Mouse (Mus musculus) 416B (cell line): ENCODE results near the gene Obsl1.
A peak's percentile ranks its signal among the peaks of the same experiment; 100 is the strongest.

Experiments
- DNase-seq: peaks from one replicate; pipeline ENCODE4 v3.0.0; 2011; ENCODE audit warnings: low read depth

Gene Obsl1

GRCm38 (mm10) chr1:75505956-75506831 lies at the start of gene Obsl1:
Gene Obsl1, minus strand, starts transcription at chr1:75506452.
- DNase-seq, result no peak

DNA sequence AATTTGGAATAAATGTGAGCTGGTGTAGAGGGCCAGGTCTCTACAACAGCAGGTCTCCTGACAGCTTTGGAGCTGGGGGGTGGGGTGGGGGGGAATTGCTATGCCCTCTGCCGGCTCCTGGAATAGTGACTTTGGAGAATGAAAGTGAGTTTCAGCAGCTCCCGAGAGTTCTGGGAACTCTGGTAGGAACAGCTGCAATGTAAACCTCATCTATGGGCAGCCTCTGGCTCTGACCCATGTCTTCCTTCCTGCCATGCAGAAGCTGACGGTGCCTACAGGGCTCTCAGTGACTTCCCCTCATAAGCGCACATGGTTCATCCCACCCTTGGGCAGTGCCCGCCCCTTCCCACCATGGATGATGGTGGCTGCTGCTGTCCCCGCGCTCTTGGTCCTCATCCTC lies 49.4 kb upstream of the Obsl1 start:
- DNase-seq, result no peak

- DNase-seq, result no peak
Observed at GRCm38 (mm10) chr1:75550586-75550985, 44.3 kb upstream of the Obsl1 start.

DNA sequence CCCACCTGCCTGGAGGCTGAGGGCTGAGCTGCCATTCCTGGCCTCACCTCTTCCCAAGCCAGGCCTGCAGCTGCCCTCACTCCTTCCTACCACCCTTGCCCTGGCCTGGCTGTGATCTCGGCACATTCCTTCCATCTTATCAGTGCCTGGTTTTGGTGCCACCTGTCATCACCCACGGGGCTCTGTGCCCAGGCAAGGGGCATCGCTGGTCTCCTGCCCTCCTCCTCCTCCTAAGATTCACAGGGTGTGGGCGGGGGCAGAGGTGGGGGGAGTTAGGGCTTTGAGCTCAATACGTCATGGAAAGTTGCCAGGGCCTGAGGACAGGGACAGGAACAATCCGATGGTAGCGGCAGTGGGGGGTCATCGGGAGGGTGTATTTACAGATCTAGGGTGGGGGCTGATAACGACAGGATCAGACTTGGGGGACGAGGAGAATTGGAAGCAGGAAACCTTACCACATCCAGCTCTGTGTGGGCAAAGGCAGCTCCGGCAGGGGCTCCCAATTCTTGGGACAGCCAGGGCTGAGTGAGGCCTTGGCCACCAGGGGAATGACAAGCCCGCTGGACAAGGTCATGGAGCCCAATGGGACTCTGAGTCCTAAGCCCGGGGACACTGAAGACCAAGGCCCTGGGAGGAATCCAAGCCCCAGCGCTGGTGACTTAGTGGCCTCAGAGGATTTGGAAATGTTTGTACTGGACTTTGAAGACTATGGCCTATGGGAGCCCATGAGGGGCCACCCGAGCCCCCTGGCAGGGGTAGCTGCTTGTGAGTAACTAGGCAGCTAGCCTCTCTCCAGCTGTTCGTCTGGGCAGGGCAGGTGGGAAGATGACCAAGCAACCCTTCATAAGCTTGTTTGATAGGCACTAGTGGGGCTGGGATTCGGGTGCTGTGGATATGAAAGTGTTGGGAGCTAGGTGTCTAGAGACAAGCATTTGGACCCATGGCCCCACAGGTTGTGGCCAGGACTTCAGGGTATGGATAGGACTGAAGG lies 43.3 kb upstream of the Obsl1 start:
- no peak for DNase-seq

GRCm38 (mm10) chr1:75548871-75549270 lies 42.6 kb upstream of the Obsl1 start:
- no peak for DNase-seq

DNA sequence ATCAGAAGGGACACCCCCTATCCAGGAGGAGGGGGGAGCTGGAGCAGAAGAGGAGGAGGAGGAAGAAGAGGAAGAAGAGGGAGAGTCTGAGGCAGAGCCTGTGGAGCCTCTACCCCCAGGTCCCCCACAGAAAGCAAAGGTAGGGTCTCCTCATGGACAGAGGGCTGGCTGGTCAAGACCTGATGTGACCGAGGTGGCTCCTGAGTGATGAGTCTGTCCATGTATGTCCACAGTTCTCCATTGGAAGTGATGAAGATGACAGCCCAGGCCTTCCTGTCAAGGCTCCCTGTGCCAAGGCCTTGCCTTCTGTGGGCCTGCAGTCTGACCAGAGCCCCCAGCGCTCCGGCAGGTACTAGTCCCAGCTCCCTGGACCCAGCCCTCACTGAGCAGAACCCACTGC lies 41.8 kb upstream of the Obsl1 start:
- DNase-seq, result no peak

- no peak for DNase-seq
Observed at GRCm38 (mm10) chr1:75547351-75547750, 41.1 kb upstream of the Obsl1 start.

DNA sequence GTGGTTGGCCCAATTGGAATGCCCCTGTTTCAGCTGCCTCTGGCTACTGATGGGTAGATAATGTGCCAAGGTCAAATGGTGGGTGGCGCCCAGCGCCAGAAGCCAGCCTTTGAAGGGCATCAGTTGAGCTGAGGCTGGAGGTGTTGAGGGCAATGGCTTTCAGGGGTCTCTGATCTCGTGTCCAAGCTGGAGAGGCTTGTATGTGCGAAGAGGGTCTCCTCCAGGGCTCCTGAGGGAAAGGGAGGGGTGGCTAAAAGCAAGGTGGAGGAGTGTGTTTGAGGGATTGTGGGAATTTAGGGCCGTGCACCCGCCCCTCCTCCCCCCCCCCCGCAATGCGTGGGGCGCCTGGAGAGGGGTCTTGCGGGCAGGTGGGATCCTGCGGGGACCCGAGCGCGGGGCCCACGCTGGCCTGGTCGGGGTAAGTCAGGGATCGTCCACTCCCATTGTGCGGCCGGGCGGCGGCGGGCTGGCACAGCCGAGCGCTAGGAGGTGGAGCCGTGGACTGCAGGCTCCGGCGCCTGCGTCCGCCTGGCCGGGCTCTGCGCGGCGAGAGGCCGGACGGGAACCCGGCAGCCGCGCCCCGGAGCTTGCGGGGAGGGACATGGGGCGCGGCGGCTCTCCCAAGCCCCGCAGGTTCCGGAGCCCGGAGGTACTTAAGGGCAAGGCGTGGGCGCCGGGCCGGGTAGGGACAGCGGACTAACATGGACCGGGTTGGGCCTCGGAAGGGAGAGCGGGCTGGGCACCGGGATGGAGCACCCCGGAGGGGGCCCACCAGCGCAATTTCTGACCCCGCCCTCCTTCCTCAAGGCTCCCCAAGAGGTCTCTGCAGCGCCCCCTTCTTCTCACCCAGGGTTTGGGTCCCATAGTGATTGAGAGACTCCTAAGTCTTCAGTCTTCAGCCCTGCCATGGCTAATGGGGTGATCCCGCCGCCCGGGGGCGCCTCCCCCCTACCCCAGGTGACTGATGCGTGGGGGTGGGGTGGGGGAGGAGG lies 40.0 kb upstream of the Obsl1 start, which contains the start of gene Slc4a3:
Slc4a3 (plus strand) TSS at position 302 of the 992 bp plus-strand sequence.
- peak; percentile 41 for DNase-seq

- no peak for DNase-seq
Observed at GRCm38 (mm10) chr1:75544351-75544750, 38.1 kb upstream of the Obsl1 start.

DNA sequence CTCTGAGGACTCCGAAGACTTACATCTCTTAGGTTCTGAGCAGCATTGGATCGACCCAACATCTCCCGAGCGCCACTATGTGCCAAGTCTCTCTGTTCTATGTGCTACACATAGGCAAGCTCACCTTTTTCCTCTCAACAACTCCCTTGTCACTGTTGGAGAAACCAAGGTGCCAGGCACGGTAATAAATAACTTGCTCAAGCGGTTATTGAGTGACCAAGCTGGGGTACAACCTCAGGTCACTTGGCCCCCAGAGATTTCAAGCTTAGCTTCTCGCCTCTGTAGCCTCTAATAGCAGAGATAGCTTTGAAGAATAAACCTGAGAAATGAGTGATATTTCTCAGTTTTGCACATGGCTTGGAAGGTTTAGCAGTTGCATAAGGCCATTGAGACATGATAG lies 35.2 kb upstream of the Obsl1 start:
- DNase-seq, result no peak

DNA sequence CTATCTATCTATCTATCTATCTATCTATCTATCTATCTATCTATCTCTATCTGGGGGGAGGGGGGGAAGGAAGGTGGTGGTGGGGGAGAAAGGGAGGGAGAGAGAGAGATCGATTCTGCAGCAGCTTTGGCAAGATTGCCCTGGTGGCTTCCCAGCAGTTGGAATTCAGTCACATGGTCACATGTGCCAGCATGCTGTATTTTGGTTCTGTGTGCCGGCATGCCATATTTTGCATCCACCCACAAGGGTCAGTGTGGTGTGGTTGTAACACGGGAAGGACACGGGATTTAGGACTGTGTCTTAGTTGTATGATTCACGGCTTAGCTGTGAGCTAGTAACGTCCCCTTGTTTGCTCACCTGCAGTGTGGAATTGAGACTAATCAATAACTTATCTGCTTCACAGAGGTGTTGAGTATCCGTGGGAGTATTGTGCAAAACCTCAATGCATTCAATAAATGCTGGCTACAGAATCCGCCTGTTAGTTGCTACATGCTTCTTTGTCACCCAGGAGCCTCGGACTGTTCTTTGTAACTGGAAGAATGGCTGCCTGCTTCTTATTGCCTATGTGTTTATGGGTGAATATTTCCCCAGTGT lies 32.4 kb upstream of the Obsl1 start:
- no peak for DNase-seq

DNA sequence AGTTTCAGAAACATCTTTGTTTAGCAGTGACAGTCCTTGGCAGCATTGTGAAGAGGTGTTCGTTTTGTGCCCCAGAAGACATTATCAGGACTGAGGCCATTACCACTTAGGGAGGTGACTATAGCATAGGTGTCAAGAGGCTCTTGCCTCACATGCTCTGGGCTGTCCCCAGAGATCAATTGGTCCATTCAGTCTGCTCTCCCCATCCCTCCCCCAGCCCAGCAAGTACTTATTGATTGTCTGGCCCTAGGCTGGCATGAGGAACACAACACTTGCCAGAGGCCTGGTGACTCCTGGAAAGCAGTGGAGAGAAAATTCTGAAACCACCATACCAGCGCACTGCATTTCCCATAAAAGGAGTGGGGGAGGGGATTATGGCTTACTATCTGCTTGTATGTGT lies 31.3 kb upstream of the Obsl1 start:
- DNase-seq, result no peak

GRCm38 (mm10) chr1:75533325-75534252 lies 27.3 kb upstream of the Obsl1 start:
- no peak for DNase-seq

GRCm38 (mm10) chr1:75532280-75533172 lies 26.3 kb upstream of the Obsl1 start:
- DNase-seq, result no peak

DNA sequence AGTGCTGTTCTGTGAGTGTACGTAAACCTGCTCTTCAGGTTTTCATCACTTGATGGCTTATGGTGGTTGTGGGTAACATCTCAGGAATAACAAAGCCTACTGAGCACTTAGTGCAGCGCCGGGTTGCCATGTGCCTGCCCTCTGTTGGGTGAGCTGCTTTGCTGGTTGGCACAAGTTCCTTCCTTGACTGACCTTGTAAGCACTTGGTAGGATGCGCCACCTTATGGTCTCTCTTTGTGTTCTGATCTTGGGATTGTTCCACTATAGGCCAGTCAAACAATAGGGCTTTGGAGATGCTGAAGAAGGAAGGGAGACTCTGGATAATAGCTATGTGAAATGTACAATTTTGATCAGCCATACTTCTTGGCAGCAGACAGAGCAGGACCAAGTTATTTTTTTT lies 24.3 kb upstream of the Obsl1 start:
- peak; percentile 5 for DNase-seq

DNA sequence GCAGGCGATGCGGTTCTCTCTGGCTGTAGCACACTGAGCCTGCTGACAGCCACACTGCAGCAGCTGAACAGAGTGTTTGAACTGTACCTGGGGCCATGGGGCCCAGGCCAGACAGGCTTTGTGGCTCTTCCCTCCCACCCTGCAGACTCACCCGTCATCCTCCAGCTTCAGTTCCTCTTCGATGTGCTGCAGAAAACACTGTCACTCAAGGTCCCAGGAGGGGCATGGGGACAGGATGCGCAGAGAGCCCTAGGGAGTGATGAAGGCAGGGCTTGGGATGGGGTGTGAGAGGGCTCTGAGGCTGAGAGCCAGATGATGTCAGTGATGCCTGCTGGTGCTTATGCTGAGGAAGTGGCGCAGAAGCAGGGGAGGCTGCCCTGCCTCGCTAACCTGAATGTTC lies 18.4 kb upstream of the Obsl1 start:
- no peak for DNase-seq

DNA sequence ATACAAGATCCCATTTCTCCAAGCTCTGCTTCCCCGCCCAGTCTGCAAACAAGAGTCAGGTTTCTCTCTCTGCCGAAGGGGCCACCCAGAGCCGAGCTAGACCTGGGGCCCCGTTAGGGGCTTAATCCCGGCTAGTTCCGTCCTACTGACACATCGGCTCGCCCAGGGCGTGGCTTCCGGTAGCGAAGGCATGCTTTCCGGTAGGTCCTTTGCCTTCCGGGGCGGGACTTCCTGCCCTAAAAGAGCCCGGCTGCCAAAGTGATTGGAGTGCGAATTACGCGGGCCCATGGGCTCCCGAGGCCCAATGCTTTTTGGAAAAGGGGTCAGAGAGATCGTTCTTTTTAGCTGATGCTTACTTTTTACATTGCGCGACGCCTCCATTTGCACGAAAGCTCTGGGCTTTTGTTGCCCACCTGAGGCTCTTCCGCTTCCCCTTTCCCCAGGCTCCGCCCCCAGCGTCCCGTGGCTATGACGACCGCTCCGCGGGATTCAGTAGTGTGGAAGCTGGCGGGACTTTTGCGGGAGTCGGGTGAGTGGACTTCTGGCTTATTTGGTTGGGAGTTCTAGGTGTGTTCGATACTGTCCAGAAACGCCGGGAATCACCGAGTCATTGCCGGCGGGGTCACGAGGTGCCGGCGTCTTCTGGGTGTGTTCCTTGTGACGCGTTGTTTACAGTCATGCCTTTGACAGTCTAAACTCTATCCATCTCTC lies 15.2 kb upstream of the Obsl1 start, which contains the start of gene Stk11ip:
Stk11ip (plus strand) TSS at position 209 of the 711 bp plus-strand sequence.
- peak; percentile 94 for DNase-seq

DNA sequence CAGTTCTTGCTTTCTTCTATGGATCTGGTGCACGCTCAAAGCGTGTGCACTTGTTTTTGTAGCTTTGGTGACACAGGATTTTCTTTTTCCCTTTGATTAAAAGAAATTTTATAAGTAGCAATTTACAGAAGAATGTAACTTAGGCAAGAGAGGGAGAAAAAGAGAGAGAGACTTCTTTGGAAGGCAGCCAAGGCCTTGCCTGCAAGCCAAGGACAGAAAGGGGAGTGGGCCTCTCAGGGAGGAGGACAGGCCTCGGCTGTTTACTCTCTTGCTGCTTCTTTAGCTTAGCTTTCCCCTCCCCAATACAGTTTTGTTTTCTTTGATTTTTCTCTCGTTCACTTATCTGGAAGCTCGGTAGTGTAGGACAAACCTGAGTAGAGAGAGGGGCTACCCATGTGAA lies 13.3 kb upstream of the Obsl1 start:
- no peak for DNase-seq
